Mouse (Mus musculus): Measurements from ENCODE around the gene Vasp.

DNA sequence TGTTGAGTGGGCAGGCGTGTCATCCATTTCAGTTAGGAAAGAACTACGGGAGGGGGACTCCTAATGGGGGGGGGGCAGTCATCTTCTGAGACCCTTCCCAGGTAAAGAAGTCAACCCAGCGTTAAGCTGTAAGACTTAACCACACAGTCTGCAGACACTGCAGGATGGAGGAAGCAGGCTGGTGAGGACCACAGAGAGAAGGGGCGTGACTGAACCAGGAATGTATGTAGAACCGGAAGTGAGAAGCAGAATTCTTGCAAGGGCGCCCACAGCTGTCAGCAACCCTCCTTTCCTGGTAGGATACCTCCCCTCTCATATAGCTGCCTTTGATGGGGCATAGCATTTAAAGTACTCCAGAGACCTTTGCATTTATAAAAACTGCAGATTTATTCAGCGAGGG lies 15.1 kb downstream of the Vasp start:
- TF ChIP-seq CTCF (IDR thresholded peaks at IDR 0.05; ENCODE audit: low read depth) (no peak), EP300 (IDR thresholded peaks at IDR 0.05; ENCODE audit: low read depth) (no peak)

Measured in heart, postnatal 0 days (tissue).